Mouse (Mus musculus) hindlimb bud, embryonic 11.5 days (tissue): Measurements from ENCODE around the gene Apip.

Experiments used
- DNase-seq: peaks from one replicate; pipeline ENCODE4 v3.0.0-alpha.2; 2012; ENCODE audit warnings: low read depth, low spot score; ENCODE audit errors: extremely low spot score

The Apip gene

DNA sequence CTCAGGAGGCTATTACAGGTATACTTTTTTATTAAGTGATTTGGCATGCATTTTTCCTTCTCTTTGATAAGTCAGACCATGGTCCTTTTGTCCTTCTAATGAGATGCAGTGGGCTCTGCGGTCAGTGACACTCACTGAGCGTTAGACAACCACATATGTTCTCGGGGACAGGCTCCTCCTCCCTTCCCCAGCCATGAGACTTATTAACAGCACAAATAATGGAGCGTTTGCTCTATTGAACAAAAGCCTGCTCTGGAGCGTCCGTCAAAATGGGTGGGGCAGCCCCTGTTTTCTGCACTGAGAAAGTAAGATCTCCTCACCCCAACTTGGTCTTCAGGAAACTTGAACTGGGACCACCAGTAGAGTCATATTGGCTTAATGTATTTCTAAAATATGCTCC, 16.0 kb downstream of the Apip start:
- DNase-seq = no peak

DNA sequence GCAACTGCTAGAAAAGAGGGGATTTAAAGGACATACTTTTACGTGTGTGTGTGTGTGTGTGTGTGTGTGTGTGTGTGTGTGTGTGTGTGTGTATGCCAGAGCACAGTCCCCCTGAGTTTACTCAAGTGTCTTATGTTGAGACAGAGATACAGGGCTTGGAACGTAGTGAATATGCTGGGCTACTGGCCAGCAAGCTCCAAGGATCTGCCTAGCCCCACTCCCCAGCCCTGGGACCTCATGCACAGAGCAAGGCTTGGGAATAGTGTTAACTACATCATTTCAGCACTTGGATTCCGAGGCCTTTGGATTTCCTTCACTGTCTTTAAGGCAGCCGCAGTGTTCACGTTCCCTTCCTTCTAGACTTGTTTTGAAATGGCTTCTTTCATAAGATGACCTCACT, 29.1 kb downstream of the Apip start:
- no peak for DNase-seq

DNA sequence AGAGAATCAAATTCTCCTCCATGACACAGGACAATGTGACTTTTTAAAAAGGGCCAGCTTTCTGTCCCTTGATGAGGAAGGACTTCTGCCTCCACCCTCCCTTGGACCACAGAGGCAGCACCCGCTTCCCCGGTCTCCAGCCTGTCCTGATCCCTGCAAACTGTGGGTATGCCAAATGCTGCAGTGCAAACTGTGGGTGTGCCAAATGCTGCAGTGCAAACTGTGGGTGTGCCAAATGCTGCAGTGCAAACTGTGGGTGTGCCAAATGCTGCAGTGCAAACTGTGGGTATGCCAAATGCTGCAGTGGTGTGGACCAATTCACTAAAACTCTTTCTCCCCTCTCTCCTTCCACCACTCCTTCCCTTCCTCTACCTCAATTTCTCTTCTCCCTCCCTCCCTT, 32.7 kb downstream of the Apip start:
- no peak for DNase-seq

DNA sequence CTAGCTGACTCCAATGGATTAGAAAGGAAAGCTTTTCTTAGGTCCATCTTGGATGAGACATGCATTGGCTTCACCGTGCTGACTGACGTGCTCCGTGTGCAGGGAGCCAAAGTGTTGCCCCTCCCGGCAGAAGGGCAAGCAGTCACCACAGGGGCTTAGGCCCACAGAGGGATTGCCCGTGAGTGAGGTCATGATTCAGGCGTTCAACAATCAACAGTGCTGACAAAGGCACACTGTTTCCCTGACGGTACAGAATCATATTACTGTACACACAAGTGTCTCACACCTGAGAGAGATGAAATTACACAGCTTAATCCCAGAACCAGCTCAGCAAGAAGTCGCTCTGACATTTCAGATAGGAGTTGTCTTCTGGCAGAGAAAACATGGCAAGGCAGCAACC, 38.2 kb downstream of the Apip start:
- DNase-seq = no peak

DNA sequence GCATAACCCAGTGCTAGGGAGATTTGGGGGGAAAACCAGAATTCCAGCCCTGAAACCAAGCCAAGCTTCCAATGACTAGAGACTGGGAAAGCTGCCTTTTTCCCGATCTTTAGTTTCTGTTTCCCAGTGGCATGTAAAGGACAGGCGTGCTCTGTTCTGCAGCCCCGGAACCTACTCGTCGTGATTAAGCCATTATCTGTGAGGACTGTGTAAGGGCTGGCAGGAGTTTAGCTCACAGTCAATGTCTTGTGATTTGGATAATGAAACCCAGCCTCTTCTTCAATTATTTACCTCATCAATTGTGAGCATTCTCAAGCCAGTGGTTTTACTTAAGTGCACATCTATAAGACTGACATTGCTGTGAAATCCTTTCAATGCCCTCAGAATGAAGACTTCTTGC, 43.7 kb downstream of the Apip start:
- no peak for DNase-seq

DNA sequence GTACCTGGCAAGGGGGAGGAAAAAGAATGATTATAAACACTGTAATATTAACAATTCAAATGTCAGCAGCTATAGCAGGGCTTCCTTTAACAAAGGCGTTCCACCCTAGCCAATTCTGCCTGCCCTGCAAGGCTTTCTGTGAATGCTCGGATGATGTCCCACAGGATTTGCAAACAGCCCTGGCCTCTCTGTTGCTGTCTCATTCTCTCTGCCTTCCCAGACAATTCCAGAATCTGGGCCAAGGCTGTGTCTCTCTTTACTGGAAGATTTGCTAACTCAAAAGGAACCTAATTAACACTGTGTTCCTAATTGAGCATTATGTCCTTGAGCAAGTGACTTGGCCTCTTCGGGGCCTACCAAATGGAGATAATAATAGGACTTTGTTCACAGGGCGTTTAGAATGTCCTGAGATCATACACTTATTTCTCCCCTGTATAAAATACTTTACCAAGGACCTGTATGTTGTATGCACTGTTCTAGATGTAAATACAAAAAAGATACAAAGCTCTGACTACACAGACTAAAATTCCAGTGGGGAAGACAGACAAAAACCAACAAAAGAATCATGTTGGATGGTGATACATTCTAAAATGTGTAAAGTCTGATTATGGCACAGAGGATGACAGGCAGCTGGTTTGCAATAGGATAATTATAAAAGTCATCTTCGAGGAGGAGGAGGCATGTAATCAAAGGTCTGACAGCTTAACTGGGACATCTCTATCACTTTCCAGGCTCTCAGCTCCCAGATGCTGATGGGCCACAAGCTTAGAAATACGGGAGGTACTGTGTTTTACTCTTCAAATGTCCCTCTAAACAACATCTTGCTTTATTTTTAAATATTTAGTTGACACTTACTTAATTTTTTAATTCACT, 45.1 kb downstream of the Apip start:
- DNase-seq = no peak

DNA sequence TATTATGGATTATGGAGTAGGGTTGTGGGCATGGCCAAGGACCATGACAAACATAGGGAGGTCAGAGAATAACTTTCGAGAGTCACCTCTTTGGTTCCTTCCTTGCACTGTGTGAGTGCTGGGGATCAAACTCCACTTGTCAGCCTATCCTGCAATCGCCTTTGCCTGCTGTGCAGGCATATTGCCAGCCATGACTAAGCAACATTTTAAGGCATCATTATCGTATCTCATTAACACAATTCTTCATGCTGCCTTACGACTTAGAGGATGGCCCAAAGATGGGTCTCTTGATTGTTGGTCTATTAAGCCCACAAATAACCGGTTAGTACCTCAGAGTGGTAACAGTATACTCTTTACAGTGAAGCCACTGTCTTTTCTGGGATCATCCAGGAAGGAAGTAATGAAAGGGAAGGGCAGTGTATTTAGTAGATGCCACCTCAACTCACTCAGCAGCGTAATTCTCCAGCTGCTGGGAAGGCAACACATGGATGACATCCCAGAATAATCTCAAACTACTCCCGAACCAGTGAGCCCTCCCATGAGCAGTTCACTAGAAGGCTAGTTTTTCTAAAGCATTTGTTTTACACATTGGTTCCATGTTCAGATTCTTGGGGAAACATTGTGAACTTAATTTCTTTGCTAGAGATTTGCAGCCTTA, 45.9 kb downstream of the Apip start:
- no peak for DNase-seq

DNA sequence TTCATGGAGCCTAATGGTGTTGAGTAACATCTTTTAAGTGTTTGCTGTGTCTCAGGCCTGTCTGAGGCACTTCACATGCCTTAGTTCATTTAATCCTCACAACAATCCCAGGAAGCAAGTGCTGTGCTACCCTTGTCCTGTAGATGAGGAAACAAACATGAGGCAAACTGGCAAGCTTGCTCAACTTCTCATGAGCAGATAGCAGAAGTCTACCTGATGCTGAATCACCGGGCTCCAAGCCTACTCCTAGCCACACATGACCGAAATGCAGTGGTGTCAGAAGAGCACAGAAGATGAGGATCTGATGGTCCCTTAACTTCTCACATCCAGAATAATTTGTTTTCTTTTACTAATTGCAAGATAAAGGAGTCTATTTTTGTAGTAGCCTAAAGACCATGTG, 56.2 kb downstream of the Apip start:
- DNase-seq = no peak

DNA sequence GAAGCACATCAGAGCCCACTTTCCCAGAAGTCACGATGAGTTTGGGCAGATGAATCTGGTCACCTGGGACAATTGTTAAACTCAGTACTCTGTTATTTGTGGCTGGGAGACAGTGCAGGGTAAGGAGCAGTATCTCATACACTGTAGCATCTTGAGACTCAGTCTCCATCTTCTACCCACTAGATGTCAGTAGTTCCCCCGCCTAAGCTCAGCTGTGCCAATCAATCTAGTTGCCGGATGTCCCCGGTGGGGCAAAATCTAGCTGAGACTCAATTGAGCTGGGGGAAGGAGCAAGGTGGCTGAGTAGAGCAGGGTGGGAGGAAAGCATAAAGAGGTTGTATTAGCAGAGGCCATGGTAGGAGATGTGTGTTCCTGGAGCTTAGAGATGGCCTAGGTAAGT, 57.7 kb downstream of the Apip start:
- no peak for DNase-seq

DNA sequence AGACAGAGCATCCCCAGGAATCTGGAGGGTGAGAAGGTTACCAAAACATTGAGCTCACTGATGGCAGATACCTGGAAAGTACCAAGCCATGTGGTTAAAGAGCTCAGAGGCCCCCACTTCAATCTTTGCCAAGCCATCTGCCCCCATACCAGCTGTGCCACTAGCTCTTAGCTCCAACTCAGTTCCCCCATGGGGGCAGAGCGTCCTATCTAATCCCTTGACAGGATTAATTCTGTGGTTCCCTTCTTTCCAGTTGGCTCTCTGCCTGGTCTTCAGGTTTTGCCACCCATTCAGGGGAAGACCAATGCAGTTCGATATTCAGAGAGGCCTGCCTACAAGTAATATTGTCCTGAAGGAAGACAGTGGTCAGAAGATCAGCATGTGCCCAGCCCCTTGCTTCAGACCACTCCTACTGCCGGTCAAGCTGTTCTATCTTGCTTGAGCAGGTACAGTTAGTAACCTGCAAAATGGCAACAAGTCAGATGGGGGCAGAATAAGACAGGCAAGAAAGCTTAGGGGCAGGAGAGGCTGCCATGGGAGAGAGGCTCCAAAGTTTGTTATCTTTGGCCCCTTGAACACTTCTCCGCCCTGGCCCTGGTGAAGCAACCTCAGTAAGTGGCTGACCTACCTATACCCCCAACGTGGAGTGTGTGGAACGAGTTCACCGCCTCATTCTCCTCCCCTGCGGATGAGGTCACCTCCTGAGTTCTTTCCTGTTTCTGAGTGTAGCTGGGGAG, 65.2 kb downstream of the Apip start:
- no peak for DNase-seq
